Mouse (Mus musculus): Measurements from ENCODE around the gene Nckap5. TPM values are rescaled to one million over a fixed set of nuclear protein-coding genes. Genes with fewer than 3 reads are reported as not detected.
"Not testable (repeated sequence)": the region's sequence is repeated elsewhere in the genome, so short reads cannot be mapped to it uniquely, and the experiment has no call there.

Gene Nckap5
- polyA plus RNA-seq, 1 experiment, result 0.09 TPM

- no peak for TF ChIP-seq CTCF (IDR thresholded peaks at IDR 0.05; ENCODE audit: low read depth, low read length)
- no peak for TF ChIP-seq POLR2A (IDR thresholded peaks at IDR 0.05; ENCODE audit: insufficient read depth, low read length)
- TF ChIP-seq EP300 (IDR thresholded peaks at IDR 0.05; ENCODE audit: insufficient read depth, low read depth, low read length), result no peak
- H3K27ac ChIP-seq (ENCODE audit: insufficient read depth, low read length), result no peak overlapping the region
- H3K36me3 ChIP-seq (ENCODE audit: control insufficient read depth, insufficient read depth, low read length, poor library complexity, severe bottlenecking), result no peaks in the 10 kb centered on the region
- no peaks in the 10 kb centered on the region for H3K27me3 ChIP-seq (ENCODE audit: control insufficient read depth, insufficient read depth, low read length, poor library complexity, severe bottlenecking)
- H3K9ac ChIP-seq (ENCODE audit: low read depth, poor library complexity, severe bottlenecking), result no peak overlapping the region
- no peak overlapping the region for H3K4me3 ChIP-seq (ENCODE audit: low read depth, low read length)
- no peaks in the 10 kb centered on the region for H3K4me1 ChIP-seq (ENCODE audit: control insufficient read depth, insufficient read depth, low read length)
- H3K9me3 ChIP-seq (replicated peaks; ENCODE audit: control insufficient read depth, insufficient read depth, low read length, poor library complexity, severe bottlenecking), result no peaks in the 10 kb centered on the region
Observed at GRCm38 (mm10) chr1:126799379-126799798, 31.2 kb downstream of the Nckap5 start.

GRCm38 (mm10) chr1:126780354-126780941 lies 50.2 kb downstream of the Nckap5 start:
- H3K27me3 ChIP-seq (ENCODE audit: control insufficient read depth, insufficient read depth, low read length, poor library complexity, severe bottlenecking); H3K9me3 ChIP-seq (replicated peaks; ENCODE audit: control insufficient read depth, insufficient read depth, low read length, poor library complexity, severe bottlenecking); H3K4me3 ChIP-seq (ENCODE audit: low read depth, low read length); H3K36me3 ChIP-seq (ENCODE audit: control insufficient read depth, insufficient read depth, low read length, poor library complexity, severe bottlenecking); H3K9ac ChIP-seq (ENCODE audit: low read depth, poor library complexity, severe bottlenecking); H3K27ac ChIP-seq (ENCODE audit: insufficient read depth, low read length); H3K4me1 ChIP-seq (ENCODE audit: control insufficient read depth, insufficient read depth, low read length): not testable (repeated sequence)

GRCm38 (mm10) chr1:126773947-126774346 lies 56.7 kb downstream of the Nckap5 start:
- not testable (repeated sequence) for H3K9ac ChIP-seq (ENCODE audit: low read depth, poor library complexity, severe bottlenecking); H3K4me3 ChIP-seq (ENCODE audit: low read depth, low read length); H3K4me1 ChIP-seq (ENCODE audit: control insufficient read depth, insufficient read depth, low read length); H3K9me3 ChIP-seq (replicated peaks; ENCODE audit: control insufficient read depth, insufficient read depth, low read length, poor library complexity, severe bottlenecking); H3K27me3 ChIP-seq (ENCODE audit: control insufficient read depth, insufficient read depth, low read length, poor library complexity, severe bottlenecking); H3K27ac ChIP-seq (ENCODE audit: insufficient read depth, low read length); H3K36me3 ChIP-seq (ENCODE audit: control insufficient read depth, insufficient read depth, low read length, poor library complexity, severe bottlenecking)

GRCm38 (mm10) chr1:126766971-126767370 lies 63.6 kb downstream of the Nckap5 start:
- Histone ChIP-seq H3K27me3 (ENCODE audit: control insufficient read depth, insufficient read depth, low read length, poor library complexity, severe bottlenecking) (no peaks in the 10 kb centered on the region; the same call in 1 of the 2 replicates), H3K27ac (ENCODE audit: insufficient read depth, low read length) (no peak overlapping the region), H3K36me3 (ENCODE audit: control insufficient read depth, insufficient read depth, low read length, poor library complexity, severe bottlenecking) (no peaks in the 10 kb centered on the region), H3K9ac (ENCODE audit: low read depth, poor library complexity, severe bottlenecking) (no peak overlapping the region), H3K4me3 (ENCODE audit: low read depth, low read length) (no peak overlapping the region), H3K4me1 (ENCODE audit: control insufficient read depth, insufficient read depth, low read length) (no peaks in the 10 kb centered on the region), H3K9me3 (replicated peaks; ENCODE audit: control insufficient read depth, insufficient read depth, low read length, poor library complexity, severe bottlenecking) (no peaks in the 10 kb centered on the region)
- no peak for TF ChIP-seq POLR2A (IDR thresholded peaks at IDR 0.05; ENCODE audit: insufficient read depth, low read length)
- no peak for TF ChIP-seq EP300 (IDR thresholded peaks at IDR 0.05; ENCODE audit: insufficient read depth, low read depth, low read length)
- TF ChIP-seq CTCF (IDR thresholded peaks at IDR 0.05; ENCODE audit: low read depth, low read length), result no peak

- H3K36me3 ChIP-seq (ENCODE audit: control insufficient read depth, insufficient read depth, low read length, poor library complexity, severe bottlenecking), result no peaks in the 10 kb centered on the region
- no peak for TF ChIP-seq CTCF (IDR thresholded peaks at IDR 0.05; ENCODE audit: low read depth, low read length)
- no peak for TF ChIP-seq EP300 (IDR thresholded peaks at IDR 0.05; ENCODE audit: insufficient read depth, low read depth, low read length)
- TF ChIP-seq POLR2A (IDR thresholded peaks at IDR 0.05; ENCODE audit: insufficient read depth, low read length), result no peak
- no peaks in the 10 kb centered on the region for H3K4me1 ChIP-seq (ENCODE audit: control insufficient read depth, insufficient read depth, low read length)
- no peak overlapping the region for H3K9ac ChIP-seq (ENCODE audit: low read depth, poor library complexity, severe bottlenecking)
- no peak overlapping the region for H3K27ac ChIP-seq (ENCODE audit: insufficient read depth, low read length)
- no peak overlapping the region for H3K4me3 ChIP-seq (ENCODE audit: low read depth, low read length)
- no peaks in the 10 kb centered on the region for H3K9me3 ChIP-seq (replicated peaks; ENCODE audit: control insufficient read depth, insufficient read depth, low read length, poor library complexity, severe bottlenecking)
- H3K27me3 ChIP-seq (ENCODE audit: control insufficient read depth, insufficient read depth, low read length, poor library complexity, severe bottlenecking), result no peaks in the 10 kb centered on the region; the same call in 1 of the 2 replicates
Observed at GRCm38 (mm10) chr1:126765506-126766170, 65.0 kb downstream of the Nckap5 start.

- Histone ChIP-seq H3K9ac (ENCODE audit: low read depth, poor library complexity, severe bottlenecking) (no peak overlapping the region), H3K4me1 (ENCODE audit: control insufficient read depth, insufficient read depth, low read length) (no peaks in the 10 kb centered on the region), H3K4me3 (ENCODE audit: low read depth, low read length) (no peak overlapping the region), H3K27ac (ENCODE audit: insufficient read depth, low read length) (no peak overlapping the region), H3K9me3 (replicated peaks; ENCODE audit: control insufficient read depth, insufficient read depth, low read length, poor library complexity, severe bottlenecking) (no peaks in the 10 kb centered on the region), H3K27me3 (ENCODE audit: control insufficient read depth, insufficient read depth, low read length, poor library complexity, severe bottlenecking) (no peaks in the 10 kb centered on the region; the same call in none of the 2 replicates), H3K36me3 (ENCODE audit: control insufficient read depth, insufficient read depth, low read length, poor library complexity, severe bottlenecking) (no peaks in the 10 kb centered on the region)
- TF ChIP-seq EP300 (IDR thresholded peaks at IDR 0.05; ENCODE audit: insufficient read depth, low read depth, low read length), result no peak
- no peak for TF ChIP-seq CTCF (IDR thresholded peaks at IDR 0.05; ENCODE audit: low read depth, low read length)
- no peak for TF ChIP-seq POLR2A (IDR thresholded peaks at IDR 0.05; ENCODE audit: insufficient read depth, low read length)
Observed at GRCm38 (mm10) chr1:126764201-126764600, 66.4 kb downstream of the Nckap5 start.

Data from ES-Bruce4 (cell line).